Mouse (Mus musculus) frontal cortex, adult 2 months (tissue): Measurements from ENCODE around the gene Gm10277. TPM values are rescaled to one million over a fixed set of nuclear protein-coding genes. Genes with fewer than 3 reads are reported as not detected.

Experiments
- polyA plus RNA-seq: library from polyadenylated mRNA; depleted of rRNA; stranded (reverse); fragments of >200 nt; gene quantifications from 2 replicates; pipeline ENCODE4 v1.2.3, GENCODE M21; 2012; rRNA removed

The Gm10277 gene
- polyA plus RNA-seq, 1 experiment, result not detected

Other genes starting within 250 kb of the Gm10277 start
- gene Taok1, start 179.9 kb downstream of the Gm10277 start, polyA plus RNA-seq, result 30.8 and 32.5 TPM in 2 replicates
- 15.6 and 16.6 TPM in 2 replicates for gene Nufip2, start 101.6 kb downstream of the Gm10277 start, polyA plus RNA-seq
- 0.16 TPM in 1 of 2 replicates, not detected in the other for gene Cryba1, start 62.5 kb downstream of the Gm10277 start, polyA plus RNA-seq
- 67.7 and 73.8 TPM in 2 replicates for gene Myo18a, start 24.5 kb downstream of the Gm10277 start, polyA plus RNA-seq
- 7.0 and 8.6 TPM in 2 replicates for gene Pipox, start 106.3 kb upstream of the Gm10277 start, polyA plus RNA-seq
- gene Sez6, start 143.1 kb upstream of the Gm10277 start, polyA plus RNA-seq, result 169 and 190 TPM in 2 replicates
- 43.8 and 45.3 TPM in 2 replicates for gene Phf12, start 195.0 kb upstream of the Gm10277 start, polyA plus RNA-seq
- gene Dhrs13, start 244.5 kb upstream of the Gm10277 start, polyA plus RNA-seq, result 8.8 and 11.5 TPM in 2 replicates